Mouse (Mus musculus) skeletal muscle tissue, adult 2 months (tissue): ENCODE results near the gene Gm17174.
"Not testable (repeated sequence)": the region's sequence is repeated elsewhere in the genome, so short reads cannot be mapped to it uniquely, and the experiment has no call there.

Experiments used
- DNase-seq: peaks from one replicate; pipeline ENCODE4 v3.0.0-alpha.2; 2012; ENCODE audit warnings: low read depth, low spot score

Gm17174 gene

DNA sequence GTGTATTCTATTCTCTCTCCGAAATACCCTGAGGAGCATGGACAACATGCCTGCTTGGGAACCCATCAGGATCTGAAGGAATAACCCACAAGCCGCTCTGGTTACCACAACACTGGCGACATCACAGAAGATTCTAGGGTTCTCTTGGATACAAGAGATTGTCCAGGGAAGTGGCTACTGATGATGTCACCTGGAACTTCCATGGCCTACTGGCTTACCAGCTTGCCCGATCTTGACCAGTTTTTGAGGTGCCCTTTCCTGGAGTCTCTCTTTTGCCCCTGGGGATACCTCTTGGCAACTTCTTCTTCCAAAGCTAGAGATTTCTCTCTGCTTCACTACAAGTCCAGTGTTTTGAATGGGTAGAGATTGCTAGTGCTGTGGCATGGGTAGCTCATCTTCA is at the start of gene Gm17174:
Gene Gm17174 (minus strand): TSS at position 101 of the 400 bp plus-strand sequence.
- DNase-seq, result not testable (repeated sequence)

DNA sequence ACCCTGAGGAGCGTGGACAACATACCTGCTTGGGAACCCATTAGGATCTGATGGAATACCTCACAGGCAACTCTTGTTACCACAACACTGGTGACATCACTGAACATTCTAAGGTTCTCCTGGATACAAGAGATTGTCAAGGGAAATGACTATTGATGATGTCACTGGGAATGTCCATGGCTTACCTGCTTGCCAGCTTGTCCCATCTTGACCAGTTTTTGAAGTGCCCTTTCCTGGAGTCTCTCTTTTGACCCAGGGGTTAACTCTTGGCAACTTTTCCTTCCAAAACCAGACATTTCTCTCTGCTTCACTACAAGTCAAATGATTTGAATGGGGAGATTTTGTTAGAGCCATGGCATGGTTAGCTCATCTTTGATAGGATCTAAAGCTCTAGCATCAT is 43.6 kb upstream of the Gm17174 start, which contains the start of gene Gm4181:
Gene Gm4181 (minus strand): TSS at position 101 of the 400 bp plus-strand sequence.
- DNase-seq, result not testable (repeated sequence)

DNA sequence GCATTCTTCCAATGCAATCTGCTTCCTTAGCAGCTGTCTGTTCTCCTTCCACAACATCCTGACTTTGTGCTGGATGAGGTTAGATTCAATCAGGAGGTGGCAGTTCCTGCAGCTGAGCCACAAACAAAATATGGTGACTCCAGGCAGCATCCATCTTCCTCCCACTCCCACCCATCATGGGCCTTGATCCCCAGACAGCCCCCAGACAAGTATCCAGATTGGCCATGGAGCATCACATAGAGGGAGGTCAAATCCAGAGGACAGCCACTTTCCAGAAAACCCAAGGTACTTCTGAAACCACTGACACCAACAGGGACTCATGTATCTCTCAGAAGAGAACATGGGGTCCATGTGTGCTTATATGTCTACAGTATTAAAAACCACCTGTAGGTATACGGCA is 40.5 kb upstream of the Gm17174 start:
- DNase-seq, result not testable (repeated sequence)

DNA sequence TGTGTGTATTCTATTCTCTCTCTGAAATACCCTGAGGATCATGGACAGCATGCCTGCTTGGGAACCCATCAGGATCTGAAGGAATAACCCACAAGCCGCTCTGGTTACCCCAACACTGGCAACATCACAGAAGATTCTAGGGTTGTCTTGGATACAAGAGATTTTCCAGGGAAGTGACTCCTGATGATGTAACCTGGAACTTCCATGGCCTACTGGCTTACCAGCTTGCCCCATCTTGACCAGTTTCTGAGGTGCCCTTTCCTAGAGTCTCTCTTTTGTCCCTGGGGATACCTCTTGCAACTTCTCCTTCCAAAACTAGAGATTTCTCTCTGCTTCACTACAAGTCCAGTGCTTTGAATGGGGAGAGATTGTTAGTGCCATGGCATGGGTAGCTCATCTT is 19.3 kb upstream of the Gm17174 start, which contains the start of gene Gm17078:
Gene Gm17078 (minus strand): TSS at position 101 of the 400 bp plus-strand sequence.
- no peak for DNase-seq

DNA sequence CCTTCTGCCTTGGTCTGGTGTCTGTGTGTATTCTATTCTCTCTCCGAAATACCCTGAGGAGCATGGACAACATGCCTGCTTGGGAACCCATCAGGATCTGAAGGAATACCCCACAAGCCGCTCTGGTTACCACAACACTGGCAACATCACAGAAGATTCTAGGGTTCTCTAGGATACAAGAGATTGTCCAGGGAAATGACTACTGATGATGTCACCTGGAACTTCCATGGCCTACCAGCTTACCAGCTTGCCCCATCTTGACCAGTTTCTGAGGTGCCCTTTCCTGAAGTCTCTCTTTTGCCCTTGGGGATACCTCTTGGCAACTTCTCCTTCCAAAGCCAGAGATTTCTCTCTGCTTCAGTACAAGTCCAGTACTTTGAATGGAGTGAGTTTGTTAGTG is 18.0 kb downstream of the Gm17174 start, which contains the start of gene Gm17175:
Gene Gm17175 (minus strand): TSS at position 101 of the 400 bp plus-strand sequence.
- not testable (repeated sequence) for DNase-seq

DNA sequence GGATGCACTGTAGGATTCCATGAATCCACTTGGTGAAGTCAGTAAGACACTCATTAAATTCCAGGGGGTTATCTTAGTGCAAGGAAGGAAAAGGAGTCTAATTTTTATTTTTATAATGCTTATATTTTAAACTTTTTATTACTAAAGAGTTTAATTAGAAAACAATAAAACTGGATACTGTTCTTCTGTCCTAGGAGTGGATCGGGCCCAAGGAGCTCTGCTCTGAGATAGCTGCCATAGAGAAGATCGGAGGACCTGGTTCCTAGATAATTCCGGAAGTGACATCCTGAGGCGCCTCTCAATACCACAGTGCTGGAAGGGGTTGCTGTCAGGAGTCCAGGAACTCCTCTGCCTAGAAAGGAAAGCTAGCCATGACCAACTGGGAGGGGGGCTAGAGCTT is 39.4 kb downstream of the Gm17174 start, which contains the start of gene Gm5622:
Gene Gm5622 (plus strand): TSS at position 301 of the 400 bp plus-strand sequence.
- DNase-seq, result no peak
